Mouse (Mus musculus): ENCODE measurements at regions not wholly inside any gene's neighbourhood (a gene's known extent, or its start where the extent isn't known, plus 50 kb on each side); places are given as distances from the start of the nearest gene placed in this dataset.

GRCm38 (mm10) chr4:97509576-97509975, 263.0 kb upstream of the Nfia start:
- no peak overlapping the region for H3K4me2 ChIP-seq (ENCODE audit: low read depth)
- no peak overlapping the region for H3K4me3 ChIP-seq (ENCODE audit: low read depth, low read length)
- DNase-seq, result no peak
- no peaks in the 10 kb centered on the region for H3K27me3 ChIP-seq (ENCODE audit: insufficient read depth, low read length)
- TF ChIP-seq CTCF (IDR thresholded peaks at IDR 0.05; ENCODE audit: low read depth), result no peak
- H3K4me1 ChIP-seq (ENCODE audit: insufficient read depth), result no peaks in the 10 kb centered on the region
- ATAC-seq, result no peak
- H3K36me3 ChIP-seq (ENCODE audit: insufficient read depth), result no peaks in the 10 kb centered on the region
- WGBS, result 79% methylated on average over 8 of the region's 8 CpGs
- H3K9ac ChIP-seq, result no peak overlapping the region
- no peaks in the 10 kb centered on the region for H3K9me3 ChIP-seq (ENCODE audit: low read length)
- no peak overlapping the region for H3K27ac ChIP-seq (ENCODE audit: low read depth, low read length)

- 100% methylated on average over 1 of the region's 1 CpGs for WGBS
- ATAC-seq (no peak), DNase-seq (no peak)
- Histone ChIP-seq H3K9me3 (ENCODE audit: low read length) (no peaks in the 10 kb centered on the region), H3K36me3 (ENCODE audit: insufficient read depth) (no peaks in the 10 kb centered on the region), H3K4me2 (ENCODE audit: low read depth) (no peak overlapping the region), H3K9ac (no peak overlapping the region), H3K27me3 (ENCODE audit: insufficient read depth, low read length) (no peaks in the 10 kb centered on the region), H3K4me1 (ENCODE audit: insufficient read depth) (no peaks in the 10 kb centered on the region), H3K27ac (ENCODE audit: low read depth, low read length) (no peak overlapping the region), H3K4me3 (ENCODE audit: low read depth, low read length) (no peak overlapping the region)
- TF ChIP-seq CTCF (IDR thresholded peaks at IDR 0.05; ENCODE audit: low read depth), result no peak
Measured at GRCm38 (mm10) chr4:97505734-97506133, 266.8 kb upstream of the Nfia start.

GRCm38 (mm10) chr4:97491248-97491804, 281.2 kb upstream of the Nfia start:
- H3K27ac ChIP-seq (ENCODE audit: low read depth, low read length), result no peak overlapping the region
- no peak overlapping the region for H3K9ac ChIP-seq
- H3K9me3 ChIP-seq (ENCODE audit: low read length), result no peaks in the 10 kb centered on the region
- ATAC-seq (no peak), DNase-seq (no peak)
- H3K4me1 ChIP-seq (ENCODE audit: insufficient read depth), result no peaks in the 10 kb centered on the region
- no peak overlapping the region for H3K4me2 ChIP-seq (ENCODE audit: low read depth)
- H3K27me3 ChIP-seq (ENCODE audit: insufficient read depth, low read length), result no peaks in the 10 kb centered on the region
- H3K36me3 ChIP-seq (ENCODE audit: insufficient read depth), result no peaks in the 10 kb centered on the region
- no peak overlapping the region for H3K4me3 ChIP-seq (ENCODE audit: low read depth, low read length)
- no peak for TF ChIP-seq CTCF (IDR thresholded peaks at IDR 0.05; ENCODE audit: low read depth)
- 91% methylated on average over 2 of the region's 2 CpGs for WGBS

- WGBS, result 50% methylated on average over 10 of the region's 10 CpGs
- Histone ChIP-seq H3K4me3 (ENCODE audit: low read depth, low read length) (no peak overlapping the region), H3K4me2 (ENCODE audit: low read depth) (no peak overlapping the region), H3K27ac (ENCODE audit: low read depth, low read length) (no peak overlapping the region), H3K4me1 (ENCODE audit: insufficient read depth) (no peaks in the 10 kb centered on the region; the same call in 1 of the 2 replicates), H3K9ac (no peak overlapping the region), H3K36me3 (ENCODE audit: insufficient read depth) (no peaks in the 10 kb centered on the region), H3K9me3 (ENCODE audit: low read length) (no peaks in the 10 kb centered on the region), H3K27me3 (ENCODE audit: insufficient read depth, low read length) (no peaks in the 10 kb centered on the region)
- 0 out of 2 replicates have a peak, but pooled peaks have one; percentile 29 for ATAC-seq
- TF ChIP-seq CTCF (IDR thresholded peaks at IDR 0.05; ENCODE audit: low read depth), result no peak
- no peak for DNase-seq
Measured at GRCm38 (mm10) chr4:97486354-97486753, 286.2 kb upstream of the Nfia start.

GRCm38 (mm10) chr4:97485225-97485624, 287.3 kb upstream of the Nfia start:
- no peak overlapping the region for H3K27ac ChIP-seq (ENCODE audit: low read depth, low read length)
- no peaks in the 10 kb centered on the region; the same call in 1 of the 2 replicates for H3K4me1 ChIP-seq (ENCODE audit: insufficient read depth)
- H3K36me3 ChIP-seq (ENCODE audit: insufficient read depth), result no peaks in the 10 kb centered on the region
- H3K27me3 ChIP-seq (ENCODE audit: insufficient read depth, low read length), result no peaks in the 10 kb centered on the region
- ATAC-seq (no peak), DNase-seq (no peak)
- no peak overlapping the region for H3K4me2 ChIP-seq (ENCODE audit: low read depth)
- H3K4me3 ChIP-seq (ENCODE audit: low read depth, low read length), result no peak overlapping the region
- no peak overlapping the region for H3K9ac ChIP-seq
- H3K9me3 ChIP-seq (ENCODE audit: low read length), result no peaks in the 10 kb centered on the region
- no peak for TF ChIP-seq CTCF (IDR thresholded peaks at IDR 0.05; ENCODE audit: low read depth)
- WGBS, result 95% methylated on average over 3 of the region's 3 CpGs

GRCm38 (mm10) chr4:97482701-97483246, 289.8 kb upstream of the Nfia start:
- no peaks in the 10 kb centered on the region for H3K27me3 ChIP-seq (ENCODE audit: insufficient read depth, low read length)
- H3K9ac ChIP-seq, result no peak overlapping the region
- no peak overlapping the region for H3K4me3 ChIP-seq (ENCODE audit: low read depth, low read length)
- WGBS, result 62% methylated on average over 10 of the region's 10 CpGs
- H3K9me3 ChIP-seq (ENCODE audit: low read length), result no peaks in the 10 kb centered on the region
- no peak overlapping the region for H3K4me2 ChIP-seq (ENCODE audit: low read depth)
- H3K4me1 ChIP-seq (ENCODE audit: insufficient read depth), result no peaks in the 10 kb centered on the region; the same call in 1 of the 2 replicates
- no peak overlapping the region for H3K27ac ChIP-seq (ENCODE audit: low read depth, low read length)
- peak; percentile 12 for DNase-seq
- peak; percentile 92 for ATAC-seq
- TF ChIP-seq CTCF (IDR thresholded peaks at IDR 0.05; ENCODE audit: low read depth), result no peak
- no peaks in the 10 kb centered on the region for H3K36me3 ChIP-seq (ENCODE audit: insufficient read depth)

GRCm38 (mm10) chr4:97481836-97482235, 290.7 kb upstream of the Nfia start:
- Histone ChIP-seq H3K36me3 (ENCODE audit: insufficient read depth) (no peaks in the 10 kb centered on the region), H3K9ac (no peak overlapping the region), H3K9me3 (ENCODE audit: low read length) (no peaks in the 10 kb centered on the region), H3K27me3 (ENCODE audit: insufficient read depth, low read length) (no peaks in the 10 kb centered on the region), H3K4me2 (ENCODE audit: low read depth) (no peak overlapping the region), H3K27ac (ENCODE audit: low read depth, low read length) (no peak overlapping the region), H3K4me1 (ENCODE audit: insufficient read depth) (no peaks in the 10 kb centered on the region; the same call in 1 of the 2 replicates), H3K4me3 (ENCODE audit: low read depth, low read length) (no peak overlapping the region)
- TF ChIP-seq CTCF (IDR thresholded peaks at IDR 0.05; ENCODE audit: low read depth), result no peak
- DNase-seq, result no peak
- 84% methylated on average over 3 of the region's 3 CpGs for WGBS
- ATAC-seq, result no peak

Measured in forebrain, postnatal 0 days (tissue).